Mouse (Mus musculus) thymus, postnatal 0 days (tissue): ENCODE measurements around the gene Hus1b. TPM values are rescaled to one million over a fixed set of nuclear protein-coding genes. Genes with fewer than 3 reads are reported as not detected.
A peak's percentile ranks its signal among the peaks of the same experiment; 100 is the strongest.

ENCODE experiments used
- DNase-seq: peaks from one replicate; pipeline ENCODE4 v3.0.0-alpha.2; 2015; ENCODE audit warnings: low spot score
- polyA plus RNA-seq: library from polyadenylated mRNA; unstranded; fragments of >200 nt; fragmentation: Nextera tagmentation; extraction: Ambion mirVana; gene quantifications from 2 replicates; pipeline ENCODE4 v1.2.1, GENCODE M21; 2015

The Hus1b gene
- polyA plus RNA-seq, 1 experiment from 2014 or later = 0.22 TPM

DNA sequence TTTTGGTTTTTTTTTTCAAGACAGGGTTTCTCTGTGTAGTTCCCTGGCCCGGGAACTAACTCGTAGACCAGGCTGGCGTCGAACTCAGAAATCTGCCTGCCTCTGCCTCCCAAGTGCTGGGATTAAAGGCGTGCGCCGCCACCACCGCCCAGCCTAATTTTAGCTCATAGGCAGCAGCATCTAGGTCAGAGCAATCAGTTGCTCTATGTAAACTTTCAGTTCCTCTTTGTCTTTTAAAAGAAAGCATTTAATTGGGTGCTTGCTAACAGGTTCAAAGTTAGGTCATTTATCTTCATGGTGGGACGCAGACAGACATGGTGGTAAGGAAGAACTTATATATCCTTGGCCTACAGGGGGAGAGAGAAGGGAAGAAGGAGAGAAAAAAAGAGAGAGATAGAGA is 1.6 kb upstream of the Hus1b start:
- no peak for DNase-seq

DNA sequence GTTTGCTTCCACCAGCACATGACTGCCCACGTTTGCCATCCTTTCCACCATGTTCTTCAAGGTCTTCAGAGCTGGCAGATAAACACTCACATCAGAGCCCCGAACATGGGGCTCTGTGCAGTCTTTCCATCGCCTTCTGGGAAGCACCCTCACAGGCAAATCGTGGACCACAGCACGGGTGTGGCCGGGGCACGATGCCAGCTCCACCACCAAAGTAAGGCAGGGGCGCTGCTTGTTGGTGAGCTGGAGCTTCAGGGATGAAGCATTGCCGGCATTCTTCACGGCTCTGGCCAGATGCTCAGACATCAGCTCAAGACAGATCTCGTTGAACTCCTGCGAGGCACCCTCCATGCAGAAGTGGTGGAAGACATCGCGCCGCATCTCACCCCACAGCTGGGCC is 430 bp downstream of the Hus1b start:
- DNase-seq = no peak

DNA sequence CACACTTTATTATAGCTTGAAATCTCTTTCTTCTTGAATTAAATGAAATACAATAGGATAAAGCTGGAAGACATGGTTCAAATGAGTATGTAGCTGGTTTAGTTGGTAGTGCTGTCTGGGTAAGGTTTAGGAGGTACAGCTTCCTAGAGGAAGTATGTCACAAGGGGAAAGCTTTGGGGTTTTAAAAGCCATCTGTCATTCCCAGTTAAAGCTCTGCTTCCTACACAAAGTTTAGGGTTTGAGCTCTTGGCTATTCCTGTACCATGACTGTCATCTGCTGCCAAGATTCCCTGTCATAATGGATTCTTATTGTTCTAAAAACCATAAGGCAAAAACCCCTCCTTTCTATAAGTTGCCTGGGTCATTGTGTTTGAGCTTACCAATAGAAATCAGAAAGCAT is 1.8 kb downstream of the Hus1b start:
- DNase-seq = no peak

DNA sequence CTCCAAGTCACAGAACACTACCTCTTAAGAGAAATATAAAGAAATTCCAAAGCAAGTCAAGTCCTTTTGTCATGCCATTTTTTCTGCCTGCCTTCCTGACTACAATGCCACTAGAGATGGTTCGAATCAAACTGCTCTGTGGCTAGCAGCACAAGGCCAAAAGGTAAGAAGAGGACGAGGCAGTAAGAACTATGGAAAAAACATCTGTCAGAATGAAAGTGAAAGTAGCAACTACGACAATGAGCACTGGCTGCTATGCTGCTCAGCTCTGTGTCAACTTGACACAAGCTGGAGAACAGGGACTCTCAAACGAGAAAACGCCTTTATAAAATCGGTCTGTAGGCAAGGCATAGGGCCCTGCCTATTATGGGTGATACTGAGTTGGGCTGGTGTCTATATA is 14.6 kb downstream of the Hus1b start:
- peak; percentile 10 for DNase-seq

DNA sequence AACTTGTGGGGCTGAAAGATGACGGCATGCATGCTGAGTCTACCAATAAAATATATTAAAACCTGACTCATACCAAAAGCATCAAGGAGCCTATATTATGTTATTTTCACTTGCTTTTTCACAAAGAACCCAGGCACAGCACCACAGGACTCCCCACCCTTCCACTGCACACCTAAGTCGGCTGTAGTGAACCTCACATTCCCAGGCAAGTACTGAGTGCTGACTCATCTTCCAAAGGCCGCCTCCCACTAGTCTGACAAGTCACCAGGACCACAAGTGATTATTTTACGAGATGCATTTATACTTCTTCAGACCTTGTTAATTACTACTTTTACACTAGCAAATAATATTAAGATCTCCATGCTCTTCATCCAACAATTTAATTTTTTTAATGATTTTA is 15.9 kb downstream of the Hus1b start:
- no peak for DNase-seq

DNA sequence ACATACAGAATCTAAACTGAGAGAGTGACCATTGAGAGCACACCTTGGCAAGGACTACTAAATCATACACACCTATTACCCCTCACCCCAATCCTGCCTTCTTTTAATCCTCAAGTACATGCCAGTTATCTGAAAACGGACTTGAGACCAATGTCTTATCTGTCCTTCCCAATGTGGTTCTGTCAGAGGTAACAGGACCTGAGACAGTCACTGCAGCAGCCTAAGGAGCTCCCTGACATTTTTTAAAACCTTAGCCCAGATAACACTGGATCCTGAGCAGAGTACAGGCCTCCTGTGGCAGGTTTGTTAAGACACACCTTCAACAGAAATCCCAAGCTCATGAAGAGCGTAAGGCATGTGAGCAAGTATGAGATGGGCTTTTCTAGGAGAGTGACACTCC is 18.4 kb downstream of the Hus1b start:
- no peak for DNase-seq

DNA sequence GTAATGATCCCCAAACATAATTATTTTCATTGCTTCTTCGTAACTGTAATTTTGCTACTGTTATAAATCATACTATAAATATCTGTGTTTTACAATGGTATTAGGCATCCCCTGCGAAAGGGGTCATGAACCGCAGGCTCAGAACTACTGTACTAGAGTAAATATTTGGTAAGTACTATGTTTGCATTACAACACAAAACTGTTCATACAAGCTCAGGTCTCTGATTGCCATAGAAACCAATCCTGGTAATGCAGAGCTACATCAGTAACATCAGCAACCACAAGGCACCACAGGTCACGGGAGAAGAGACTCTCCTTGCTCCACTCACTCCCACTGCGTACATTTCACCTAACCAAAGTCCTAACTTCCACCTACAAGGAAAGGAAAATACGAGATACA is 23.3 kb downstream of the Hus1b start:
- no peak for DNase-seq

DNA sequence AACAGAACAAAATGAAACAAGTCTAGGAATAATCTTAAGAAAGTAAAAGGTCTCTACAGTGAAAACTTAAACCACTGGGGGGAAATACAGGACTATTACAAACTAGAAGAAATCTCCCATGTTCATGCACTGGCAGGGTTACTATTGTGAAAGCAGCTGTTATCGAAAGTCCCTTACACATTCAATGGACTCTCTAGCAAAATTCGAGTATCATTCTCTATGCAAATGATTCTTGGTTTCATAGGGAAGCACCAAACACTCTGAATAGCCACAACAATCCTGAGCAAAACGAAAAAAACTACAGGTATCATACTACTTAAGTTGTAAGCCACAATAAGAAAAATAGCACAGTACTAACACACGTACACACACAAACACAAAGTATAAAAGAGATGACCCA is 25.6 kb downstream of the Hus1b start:
- no peak for DNase-seq

DNA sequence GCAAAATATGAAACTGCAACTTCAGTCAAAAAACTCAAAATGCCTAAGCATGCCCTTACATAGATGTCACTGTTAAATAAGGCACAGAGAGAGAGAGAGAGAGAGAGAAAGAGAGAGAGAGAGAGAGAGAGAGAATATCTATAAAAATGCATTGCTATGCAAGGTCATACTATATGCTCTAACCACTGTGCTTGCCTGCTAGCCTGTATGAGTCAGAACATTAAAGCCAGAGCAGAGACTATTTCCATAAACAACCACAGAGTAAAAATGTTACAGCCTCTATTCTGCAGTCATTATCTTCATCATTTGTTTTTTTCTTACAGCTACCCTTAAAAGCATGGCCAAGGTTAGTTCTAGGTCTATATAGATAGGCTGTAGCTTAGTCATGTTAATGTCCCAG is 33.8 kb downstream of the Hus1b start:
- DNase-seq = no peak

DNA sequence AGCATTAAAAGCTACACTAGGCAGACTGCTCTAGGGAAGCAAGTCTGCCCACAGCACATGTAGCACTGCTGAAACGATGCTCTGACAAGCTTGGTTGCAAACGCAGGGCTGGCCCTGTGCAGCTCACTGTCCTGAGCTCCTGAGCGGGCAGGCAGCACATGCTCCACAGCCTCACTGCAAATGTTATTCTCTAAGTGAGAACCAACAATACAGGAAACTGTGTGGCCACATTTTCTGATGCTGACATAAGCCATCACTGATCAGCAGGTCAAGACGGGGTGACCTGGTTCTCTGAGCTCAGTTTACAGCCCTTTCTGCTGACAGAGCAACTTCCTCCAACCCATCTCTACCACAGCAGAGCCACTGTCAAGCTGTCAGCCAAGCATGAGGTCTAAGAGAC is 34.5 kb downstream of the Hus1b start:
- no peak for DNase-seq

DNA sequence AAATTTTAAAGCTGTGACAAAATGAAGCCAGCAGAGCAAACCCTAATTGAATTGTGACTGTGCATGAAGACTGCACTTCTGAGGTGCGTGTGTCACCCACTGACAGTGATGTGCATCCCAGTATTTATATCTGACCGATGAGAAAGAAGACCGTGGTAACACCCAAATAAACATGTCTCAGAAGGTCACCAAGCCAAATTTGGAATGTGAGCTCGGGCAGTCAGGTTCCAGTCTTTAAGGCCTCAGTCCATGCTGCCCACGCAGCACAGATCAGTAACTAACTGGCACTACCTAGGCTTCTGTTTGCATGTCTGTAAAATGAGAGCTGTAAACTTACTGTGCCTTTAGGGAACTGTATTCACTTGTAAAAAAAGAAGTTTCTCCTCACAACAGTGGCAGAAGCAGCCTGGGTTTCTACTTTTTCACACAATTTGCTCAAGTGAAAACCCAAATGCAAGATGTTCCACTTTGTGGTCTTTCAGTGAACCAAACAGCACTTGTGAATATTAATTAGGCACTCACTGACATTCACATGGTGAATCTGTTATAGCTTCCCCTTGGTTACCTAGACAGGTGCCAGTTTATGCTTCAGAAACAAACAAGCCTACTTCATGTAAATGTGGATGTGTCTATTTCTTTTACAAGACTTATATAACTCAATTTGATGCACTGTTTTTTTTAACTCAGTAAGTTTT is 35.5 kb downstream of the Hus1b start:
- DNase-seq = no peak

DNA sequence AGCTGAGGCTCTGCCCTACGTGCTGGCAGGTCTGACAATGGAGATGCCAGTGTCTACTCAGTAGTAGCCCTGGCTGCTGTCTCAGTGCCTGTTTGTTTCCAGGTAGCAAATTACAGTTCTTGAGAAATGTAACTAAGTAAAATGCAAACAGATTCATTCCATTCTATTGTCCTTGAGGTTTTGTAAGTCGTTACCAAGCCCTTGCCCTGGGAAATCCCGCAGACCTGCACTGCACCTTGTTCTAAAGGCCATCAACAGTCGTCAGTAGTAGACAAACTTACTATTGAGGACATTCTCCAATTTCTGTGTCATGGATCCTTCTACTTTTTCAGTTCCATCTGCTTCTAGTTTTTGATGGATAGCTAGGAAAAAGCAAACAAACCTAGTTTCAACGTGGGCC is 36.7 kb downstream of the Hus1b start:
- no peak for DNase-seq

DNA sequence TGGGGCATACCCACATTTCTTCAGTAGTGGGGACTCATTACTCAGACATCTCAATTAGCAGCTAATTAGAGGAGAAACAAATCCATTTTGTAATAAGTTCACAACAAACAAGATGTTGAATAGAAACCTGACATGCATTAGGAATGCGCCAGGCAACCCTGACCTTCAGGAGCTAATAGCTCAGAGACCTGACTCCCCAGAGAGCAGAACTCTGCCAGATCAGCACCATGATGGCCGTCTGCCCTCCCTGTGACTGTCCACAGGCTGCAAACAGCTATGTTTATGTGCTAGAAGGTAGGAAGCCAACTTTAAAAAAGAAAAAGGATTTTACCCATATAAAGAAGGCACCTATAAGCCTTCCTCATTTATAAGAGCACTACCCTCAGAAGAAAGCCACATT is 45.3 kb downstream of the Hus1b start:
- no peak for DNase-seq

DNA sequence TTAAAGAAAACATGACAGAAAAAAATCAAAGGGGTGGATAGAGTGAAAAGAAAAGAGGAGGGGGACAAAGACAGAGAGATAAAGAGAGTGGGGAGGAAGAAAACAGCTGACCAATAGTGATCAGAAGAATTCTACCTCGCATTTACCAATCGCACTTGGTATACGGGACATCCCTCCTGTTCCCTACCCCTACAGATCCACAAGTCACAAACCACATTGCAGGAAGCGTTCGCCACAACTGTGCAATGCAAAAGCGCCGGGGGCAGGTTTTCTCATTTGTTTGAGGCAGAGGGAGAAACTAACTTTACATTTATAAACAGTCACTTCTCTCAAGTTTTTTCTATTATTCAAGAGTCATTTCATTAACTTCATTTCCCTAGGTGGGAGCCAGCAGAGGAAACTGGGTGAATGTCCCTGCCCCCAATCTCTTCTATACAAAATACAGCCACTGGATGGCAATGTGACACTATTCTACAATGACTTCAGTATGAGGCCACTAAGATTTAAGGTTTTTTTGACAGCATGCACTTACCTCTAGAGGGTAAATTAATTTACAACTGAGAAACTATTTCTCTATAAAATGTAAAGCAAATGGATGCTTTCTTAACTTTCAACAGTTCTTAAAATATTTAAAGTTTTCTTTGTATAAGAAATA is 46.0 kb downstream of the Hus1b start:
- peak; percentile 40 for DNase-seq

Other genes starting within 250 kb of the Hus1b start
- 1.6 and 1.7 TPM in 2 replicates for gene Irf4, start 198.5 kb downstream of the Hus1b start, polyA plus RNA-seq
- gene Exoc2, start 26.3 kb upstream of the Hus1b start, polyA plus RNA-seq = 48.5 and 52.2 TPM in 2 replicates
- not detected in 2 replicates for gene Gm5447, start 26.4 kb upstream of the Hus1b start, polyA plus RNA-seq